Mouse (Mus musculus) lung, postnatal 0 days (tissue): ENCODE results near the gene Rab21.

Source experiments
- CTCF ChIP-seq: IDR thresholded peaks from 2 replicates; pipeline ENCODE4 v1.5.1; 2016; ENCODE audit warnings: antibody characterized with exemption, mild to moderate bottlenecking
- EP300 ChIP-seq: IDR thresholded peaks from 2 replicates; pipeline ENCODE4 v1.6.1; 2016; ENCODE audit warnings: antibody characterized with exemption, mild to moderate bottlenecking, control low read depth

DNA sequence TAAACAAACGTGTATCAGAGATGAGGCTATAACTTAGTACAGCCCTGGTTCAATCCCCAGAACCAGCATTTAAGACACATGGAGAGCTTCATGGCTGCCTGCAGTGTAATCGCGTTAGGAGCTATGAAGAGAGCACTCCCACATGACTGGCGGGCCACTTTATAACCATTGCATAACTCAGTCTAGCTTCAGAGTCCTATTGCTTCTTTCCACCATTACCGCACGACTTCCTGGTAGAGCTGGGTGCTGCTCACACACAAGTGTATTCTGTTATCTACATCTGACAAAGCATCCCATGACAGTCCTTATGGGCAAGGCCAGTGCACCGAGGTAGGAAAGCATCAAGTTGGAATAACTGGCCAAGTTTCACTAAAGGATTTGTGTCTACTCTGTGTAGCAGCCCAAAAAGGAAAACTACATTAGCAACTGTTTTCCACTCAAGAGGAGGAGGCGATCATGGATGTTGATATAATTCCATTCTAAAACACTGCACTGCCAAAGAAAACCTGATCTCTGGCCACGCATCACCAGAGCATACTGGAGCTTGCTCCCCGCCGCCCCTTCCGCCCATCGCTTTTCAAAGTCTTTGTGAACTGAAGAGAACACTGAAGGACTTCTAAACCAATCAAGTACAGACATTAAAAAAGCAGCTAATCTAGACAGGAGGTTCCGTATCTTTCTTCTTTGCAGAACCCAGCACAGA, 4.0 kb downstream of the Rab21 start:
- no peak for TF ChIP-seq CTCF
- no peak for TF ChIP-seq EP300
